Mouse (Mus musculus) myocyte (in vitro differentiated cells): ENCODE data around the gene Abcg2. TPM values are rescaled to one million over a fixed set of nuclear protein-coding genes. Genes with fewer than 3 reads are reported as not detected.

Source experiments
- H3K27me3 ChIP-seq: one replicate; pipeline ENCODE4 v1.6.1; 2011; ENCODE audit not compliant: control insufficient read depth, insufficient read depth, insufficient read length
- H3K36me3 ChIP-seq: one replicate; pipeline ENCODE4 v1.6.1; 2011; ENCODE audit not compliant: control insufficient read depth, insufficient read depth
- H3K4me2 ChIP-seq: one replicate; pipeline ENCODE4 v1.6.1; 2011; ENCODE audit warnings: low read depth, control low read depth
- H3K4me3 ChIP-seq: one replicate; pipeline ENCODE4 v1.5.1; 2011; ENCODE audit warnings: mild to moderate bottlenecking, control low read depth, moderate library complexity
- H3K79me2 ChIP-seq: one replicate; pipeline ENCODE4 v1.6.1; 2011; ENCODE audit not compliant: control insufficient read depth, insufficient read depth
- H3ac ChIP-seq: one replicate; pipeline ENCODE4 v1.6.1; 2011; ENCODE audit not compliant: control insufficient read depth, insufficient read length
- CEBPB ChIP-seq: IDR thresholded peaks from 2 replicates; pipeline ENCODE4 v1.6.1; 2011; ENCODE audit warnings: mild to moderate bottlenecking, moderate library complexity; ENCODE audit not compliant: poor library complexity, insufficient read depth, severe bottlenecking
- E2F4 ChIP-seq: IDR thresholded peaks from one replicate; pipeline ENCODE4 v1.6.1; 2011; ENCODE audit warnings: mild to moderate bottlenecking, control low read depth, moderate library complexity; ENCODE audit not compliant: insufficient read depth
- MAX ChIP-seq: IDR thresholded peaks from one replicate; pipeline ENCODE4 v1.6.1; 2011; ENCODE audit warnings: low read depth, mild to moderate bottlenecking, control low read depth
- MYOD1 ChIP-seq, 3 experiments: IDR thresholded peaks; one replicate each; pipeline ENCODE4 v1.6.1; 2011; ENCODE audit warnings: control low read depth in 2 of 3, low read depth in 2 of 3, mild to moderate bottlenecking in 2 of 3, moderate library complexity in 1 of 3; ENCODE audit not compliant: insufficient read length in 2 of 3, control insufficient read depth in 1 of 3
- MYOG ChIP-seq, 3 experiments: IDR thresholded peaks; one replicate each; pipeline ENCODE4 v1.6.1; 2011; ENCODE audit warnings: control low read depth in 2 of 3, low read depth in 2 of 3, mild to moderate bottlenecking in 2 of 3; ENCODE audit not compliant: insufficient read length in 2 of 3, control insufficient read depth in 1 of 3, insufficient read depth in 1 of 3
- POLR2A ChIP-seq: IDR thresholded peaks from one replicate; pipeline ENCODE4 v1.6.1; 2011; ENCODE audit warnings: low read depth, mild to moderate bottlenecking, control low read depth, moderate library complexity; ENCODE audit not compliant: insufficient read length
- POLR2AphosphoS2 ChIP-seq: IDR thresholded peaks from one replicate; pipeline ENCODE4 v1.6.1; 2011; ENCODE audit warnings: low read depth, control low read depth; ENCODE audit not compliant: insufficient read length
- REST ChIP-seq: IDR thresholded peaks from one replicate; pipeline ENCODE4 v1.6.1; 2011; ENCODE audit warnings: mild to moderate bottlenecking, control low read depth, moderate library complexity; ENCODE audit not compliant: insufficient read depth, insufficient read length
- SRF ChIP-seq: IDR thresholded peaks from one replicate; pipeline ENCODE4 v1.6.1; 2011; ENCODE audit warnings: low read depth; ENCODE audit not compliant: control insufficient read depth, insufficient read length
- TCF12 ChIP-seq: IDR thresholded peaks from one replicate; pipeline ENCODE4 v1.6.1; 2011; ENCODE audit warnings: mild to moderate bottlenecking, control low read depth; ENCODE audit not compliant: poor library complexity, insufficient read depth, severe bottlenecking
- TCF3 ChIP-seq: IDR thresholded peaks from one replicate; pipeline ENCODE4 v1.6.1; 2011; ENCODE audit warnings: low read depth, control low read depth; ENCODE audit not compliant: insufficient read length
- USF1 ChIP-seq: IDR thresholded peaks from one replicate; pipeline ENCODE4 v1.6.1; 2011; ENCODE audit warnings: low read depth, mild to moderate bottlenecking, control low read depth, moderate library complexity
- polyA plus RNA-seq: library from polyadenylated mRNA; unstranded; fragments of >200 nt; fragmentation: generic; extraction: Trizol; gene quantifications from one replicate; pipeline ENCODE4 v1.2.1, GENCODE M21; 2012; ENCODE audit warnings: missing spikeins

Gene Abcg2
- polyA plus RNA-seq, 1 experiment: 25.0 TPM

DNA sequence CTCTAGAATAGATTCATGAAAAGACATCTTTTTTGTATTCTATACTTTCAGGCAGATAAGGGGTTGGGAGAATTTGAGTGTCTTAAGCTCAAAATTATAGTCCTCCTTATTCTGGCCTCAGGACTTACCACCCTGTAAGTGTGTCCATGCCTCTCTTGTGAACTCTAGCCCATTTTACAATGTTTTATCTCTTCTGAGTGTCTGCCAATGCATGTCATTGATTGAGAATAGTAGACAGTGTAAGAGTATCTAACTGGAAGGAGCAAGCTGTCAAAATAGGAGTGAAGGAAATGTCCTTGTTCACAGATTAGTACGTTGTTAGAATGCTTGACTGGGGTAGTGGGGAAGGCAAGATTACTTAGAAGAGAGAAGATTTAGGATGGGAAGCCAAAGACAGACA lies 66.7 kb downstream of the Abcg2 start:
- Histone ChIP-seq H3K36me3 (no peaks in the 10 kb centered on the region), H3K79me2 (peaks cover 13% of the 10 kb centered on the region), H3K4me3 (no peak overlapping the region), H3K4me2 (no peak overlapping the region), H3K27me3 (no peaks in the 10 kb centered on the region), H3ac (no peak overlapping the region)
- TF ChIP-seq MAX (no peak), POLR2A (no peak), POLR2AphosphoS2 (no peak), E2F4 (no peak), SRF (no peak), TCF12 (no peak), MYOD1 (IDR thresholded peaks at IDR 0.05; ENCODE audit: control insufficient read depth in 1 of 3, insufficient read length in 2 of 3, low read depth in 2 of 3) (no peak), TCF3 (no peak)

DNA sequence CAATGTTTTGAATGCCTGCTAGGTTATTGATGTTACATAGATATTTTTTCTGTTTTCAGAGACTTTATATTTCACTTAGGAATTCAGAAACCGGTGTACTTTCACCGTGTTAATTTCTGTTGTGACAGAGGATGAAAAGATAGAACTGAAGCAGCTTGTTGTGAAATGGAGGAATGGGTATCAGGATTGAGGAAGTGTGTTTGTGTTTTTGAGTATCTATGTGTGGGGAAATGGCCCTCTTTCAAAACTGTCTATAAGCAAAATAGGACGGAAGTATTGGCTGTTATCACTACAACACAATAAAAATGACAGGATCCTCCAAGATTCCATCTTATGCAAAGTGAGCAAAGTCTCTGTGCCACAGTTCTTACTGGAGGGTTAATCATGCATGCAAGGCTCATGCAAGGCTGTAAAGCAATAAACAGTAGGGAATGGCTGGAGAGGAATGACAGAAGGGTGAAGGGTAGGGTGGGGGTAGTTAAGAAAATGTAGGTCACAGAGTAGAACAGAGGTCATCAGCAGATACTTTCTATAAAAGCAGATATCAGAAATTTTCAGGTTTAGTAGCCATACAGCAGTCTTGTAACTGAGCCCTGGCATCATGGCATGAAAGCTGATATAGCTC lies 76.7 kb downstream of the Abcg2 start:
- Histone ChIP-seq H3K36me3 (peaks cover 8% of the 10 kb centered on the region), H3K4me2 (no peak overlapping the region), H3K27me3 (no peaks in the 10 kb centered on the region), H3K4me3 (no peak overlapping the region), H3ac (no peak overlapping the region), H3K79me2 (no peaks in the 10 kb centered on the region)
- no peak for TF ChIP-seq TCF3
- no peak for TF ChIP-seq POLR2A
- TF ChIP-seq SRF: no peak
- no peak for TF ChIP-seq CEBPB
- no peak for TF ChIP-seq USF1
- TF ChIP-seq TCF12: no peak
- no peak for TF ChIP-seq E2F4
- TF ChIP-seq MYOG (IDR thresholded peaks at IDR 0.05; ENCODE audit: control insufficient read depth in 1 of 3, insufficient read depth in 1 of 3, insufficient read length in 2 of 3, low read depth in 2 of 3): no peak

DNA sequence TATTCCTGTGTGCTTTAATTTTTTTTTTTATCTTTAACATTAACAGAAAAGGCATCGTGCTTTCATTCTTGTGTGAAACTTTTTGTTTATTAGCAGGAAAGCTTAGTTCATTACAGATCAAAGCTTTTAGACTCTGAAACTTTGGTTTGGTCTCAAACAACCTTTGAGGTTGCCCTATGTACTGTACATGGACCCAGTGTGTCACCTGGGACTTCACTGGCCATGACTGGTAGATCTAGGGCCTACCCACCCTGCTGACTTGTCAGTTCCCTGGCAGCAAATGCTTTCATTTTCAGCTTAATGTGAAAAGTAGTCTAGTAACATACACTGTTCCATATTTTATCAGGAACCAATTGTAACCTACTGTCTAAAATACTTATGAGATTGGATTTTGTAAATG lies 93.5 kb downstream of the Abcg2 start:
- TF ChIP-seq E2F4 (no peak), TCF12 (no peak), POLR2AphosphoS2 (no peak), MAX (no peak), SRF (no peak), USF1 (no peak), MYOG (IDR thresholded peaks at IDR 0.05; ENCODE audit: control insufficient read depth in 1 of 3, insufficient read depth in 1 of 3, insufficient read length in 2 of 3, low read depth in 2 of 3) (no peak), REST (no peak), POLR2A (no peak), TCF3 (no peak)
- no peaks in the 10 kb centered on the region for H3K79me2 ChIP-seq
- no peaks in the 10 kb centered on the region for H3K27me3 ChIP-seq
- H3K4me2 ChIP-seq: no peak overlapping the region
- H3K4me3 ChIP-seq: no peak overlapping the region
- no peak overlapping the region for H3ac ChIP-seq
- H3K36me3 ChIP-seq: peaks cover 11% of the 10 kb centered on the region

DNA sequence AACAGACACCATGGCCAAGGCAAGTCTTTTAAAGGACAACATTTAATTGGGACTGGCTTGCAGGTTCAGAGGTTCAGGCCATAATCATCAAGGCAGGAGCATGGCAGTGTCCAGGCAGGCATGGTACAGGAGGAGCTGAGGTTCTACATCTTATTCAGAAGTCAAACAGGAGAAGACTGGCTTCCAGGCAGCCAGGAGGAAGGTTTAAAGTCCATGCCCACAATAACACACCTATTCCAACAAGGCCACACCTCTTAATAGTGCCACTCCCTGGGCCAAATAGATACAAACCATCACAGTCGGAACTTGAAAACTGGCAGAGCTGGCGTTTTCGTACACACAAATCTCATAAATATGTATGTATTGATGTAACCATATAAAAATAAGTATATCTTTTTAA lies 94.2 kb downstream of the Abcg2 start:
- peaks cover 9% of the 10 kb centered on the region for H3K36me3 ChIP-seq
- H3ac ChIP-seq: no peak overlapping the region
- TF ChIP-seq MYOD1 (IDR thresholded peaks at IDR 0.05; ENCODE audit: control insufficient read depth in 1 of 3, insufficient read length in 2 of 3, low read depth in 2 of 3) (no peak), POLR2AphosphoS2 (no peak), TCF12 (no peak), SRF (no peak), USF1 (no peak), REST (no peak), TCF3 (no peak), CEBPB (no peak), E2F4 (no peak), MYOG (IDR thresholded peaks at IDR 0.05; ENCODE audit: control insufficient read depth in 1 of 3, insufficient read depth in 1 of 3, insufficient read length in 2 of 3, low read depth in 2 of 3) (no peak), MAX (no peak), POLR2A (no peak)
- no peak overlapping the region for H3K4me3 ChIP-seq
- no peaks in the 10 kb centered on the region for H3K27me3 ChIP-seq
- H3K4me2 ChIP-seq: no peak overlapping the region
- no peaks in the 10 kb centered on the region for H3K79me2 ChIP-seq

DNA sequence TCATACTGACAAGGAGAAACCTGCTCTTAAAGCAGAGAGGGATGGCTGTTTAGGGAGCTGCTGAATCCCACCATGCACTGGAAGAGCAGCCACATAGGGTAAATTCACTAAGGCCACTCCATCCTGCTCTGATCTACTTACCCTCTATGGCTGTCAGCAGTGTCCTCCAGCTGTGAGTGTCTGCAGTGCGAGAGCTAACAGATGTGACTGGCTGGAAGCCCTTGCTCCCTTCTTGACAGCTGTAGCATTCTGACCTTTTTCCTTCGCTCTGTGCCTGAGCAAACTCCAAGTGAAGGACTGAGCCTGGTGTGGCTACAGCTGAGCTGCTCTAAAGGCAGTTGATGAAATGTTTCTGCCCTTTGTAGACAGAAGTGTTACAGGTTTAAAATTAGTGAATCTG lies 107.3 kb downstream of the Abcg2 start:
- Histone ChIP-seq H3K27me3 (no peaks in the 10 kb centered on the region), H3ac (no peak overlapping the region), H3K4me2 (no peak overlapping the region), H3K79me2 (no peaks in the 10 kb centered on the region), H3K4me3 (no peak overlapping the region), H3K36me3 (peaks cover 4% of the 10 kb centered on the region)
- TF ChIP-seq MAX (no peak), POLR2AphosphoS2 (no peak), TCF12 (no peak), POLR2A (no peak), REST (no peak), SRF (no peak), TCF3 (no peak), MYOD1 (IDR thresholded peaks at IDR 0.05; ENCODE audit: control insufficient read depth in 1 of 3, insufficient read length in 2 of 3, low read depth in 2 of 3) (no peak), CEBPB (no peak), E2F4 (no peak), USF1 (no peak), MYOG (IDR thresholded peaks at IDR 0.05; ENCODE audit: control insufficient read depth in 1 of 3, insufficient read depth in 1 of 3, insufficient read length in 2 of 3, low read depth in 2 of 3) (no peak)
